Mouse (Mus musculus): ENCODE measurements around the gene Grip2. TPM values are rescaled to one million over a fixed set of nuclear protein-coding genes. Genes with fewer than 3 reads are reported as not detected.

The Grip2 gene
- polyA plus RNA-seq (2011; ENCODE audit: insufficient read depth, insufficient read length, low replicate concordance, missing spikeins), result not detected in 2 replicates

DNA sequence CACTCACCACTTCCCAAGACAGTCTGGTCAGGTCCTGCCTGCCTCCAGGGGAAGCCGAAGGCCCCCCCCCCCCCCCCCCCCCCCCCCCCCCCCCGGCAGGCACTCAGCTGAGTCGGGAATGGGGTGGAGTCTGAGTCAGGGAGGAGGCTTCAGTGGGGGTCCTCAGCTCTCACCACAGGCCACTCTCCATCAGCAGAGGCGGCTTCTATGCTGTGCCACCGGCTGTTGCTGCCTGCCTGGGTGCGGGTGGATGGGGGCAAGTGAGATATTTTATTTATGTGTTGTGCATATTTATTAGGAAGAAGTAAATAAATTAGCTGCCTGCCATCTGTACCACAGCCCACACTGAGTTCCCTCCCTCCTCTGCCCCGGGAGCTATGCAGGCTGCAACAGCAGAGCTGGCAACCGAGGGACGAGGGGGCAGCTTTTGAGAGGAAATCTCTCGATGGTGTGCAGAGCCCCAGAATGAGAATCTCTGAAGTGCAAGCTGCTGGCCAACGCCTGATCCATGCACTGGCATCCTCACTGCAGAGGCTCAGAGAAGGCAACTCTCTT lies at the start of gene Grip2:
Gene Grip2, minus strand, starts transcription at position 235 of the 555 bp plus-strand sequence.
- no peaks in the 10 kb centered on the region for H3K4me1 ChIP-seq (ENCODE audit: control insufficient read depth, insufficient read depth, low read length)
- TF ChIP-seq POLR2A (IDR thresholded peaks at IDR 0.05; ENCODE audit: borderline replicate concordance, control insufficient read depth, low read depth, low read length) (no peak), CTCF (IDR thresholded peaks at IDR 0.05; ENCODE audit: control insufficient read depth, insufficient read depth, low read length) (no peak)
- WGBS, result 53% methylated on average over 9 of the region's 11 CpGs
- no peak within 1 kb of the TSS for H3K4me3 ChIP-seq (replicated peaks; ENCODE audit: control insufficient read depth, low read depth, low read length)
- H3K27ac ChIP-seq (ENCODE audit: control insufficient read depth, insufficient read depth, low read depth, low read length, poor library complexity), result no peak within 1 kb of the TSS

DNA sequence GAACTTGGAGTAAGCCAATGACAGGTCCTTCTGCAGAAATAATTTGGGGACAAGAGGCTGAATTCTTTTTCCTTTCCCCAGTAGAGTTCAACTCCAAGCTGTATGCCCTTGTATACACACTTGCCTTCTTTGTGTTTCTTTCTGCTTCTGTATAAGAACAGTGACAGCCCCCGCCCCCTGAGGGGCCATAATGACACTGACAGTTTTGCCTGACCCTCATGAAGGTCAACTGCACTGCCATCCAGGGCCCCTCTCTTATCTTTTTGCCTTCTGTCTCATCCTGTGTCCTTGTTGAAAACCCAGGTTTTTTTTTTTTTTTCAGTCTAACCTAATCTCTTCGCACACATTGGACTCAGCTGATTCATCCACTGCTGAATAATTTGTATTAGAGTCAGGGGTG lies 45.7 kb upstream of the Grip2 start:
- Histone ChIP-seq H3K27ac (ENCODE audit: control insufficient read depth, insufficient read depth, low read depth, low read length, poor library complexity) (no peak overlapping the region), H3K4me1 (ENCODE audit: control insufficient read depth, insufficient read depth, low read length) (no peaks in the 10 kb centered on the region), H3K4me3 (replicated peaks; ENCODE audit: control insufficient read depth, low read depth, low read length) (no peak overlapping the region)
- TF ChIP-seq CTCF (IDR thresholded peaks at IDR 0.05; ENCODE audit: control insufficient read depth, insufficient read depth, low read length) (no peak), POLR2A (IDR thresholded peaks at IDR 0.05; ENCODE audit: borderline replicate concordance, control insufficient read depth, low read depth, low read length) (no peak)
- WGBS, result 58% methylated on average over 2 of the region's 2 CpGs

DNA sequence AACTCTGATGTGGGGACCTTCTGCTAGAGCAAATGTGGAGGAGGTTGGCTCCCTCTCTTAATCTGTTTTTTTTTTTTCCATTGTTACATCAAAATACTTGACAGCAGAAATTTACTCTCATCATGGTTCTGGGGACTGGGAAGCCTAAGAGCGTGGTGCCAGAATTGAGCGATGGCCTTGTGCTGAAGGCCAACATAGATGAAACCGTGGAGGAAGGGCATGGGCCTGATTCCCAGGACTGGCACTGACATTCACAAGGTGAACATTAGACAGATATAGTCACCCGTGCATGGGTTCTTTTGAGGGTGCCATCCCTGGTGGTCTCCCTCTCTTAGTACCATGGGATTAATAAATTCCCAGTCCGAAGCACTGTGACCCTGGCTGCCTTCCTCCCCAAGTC lies 41.0 kb upstream of the Grip2 start:
- Histone ChIP-seq H3K27ac (ENCODE audit: control insufficient read depth, insufficient read depth, low read depth, low read length, poor library complexity) (no peak overlapping the region), H3K4me1 (ENCODE audit: control insufficient read depth, insufficient read depth, low read length) (no peaks in the 10 kb centered on the region), H3K4me3 (replicated peaks; ENCODE audit: control insufficient read depth, low read depth, low read length) (no peak overlapping the region)
- WGBS, result 82% methylated on average over 5 of the region's 5 CpGs
- TF ChIP-seq CTCF (IDR thresholded peaks at IDR 0.05; ENCODE audit: control insufficient read depth, insufficient read depth, low read length) (no peak), POLR2A (IDR thresholded peaks at IDR 0.05; ENCODE audit: borderline replicate concordance, control insufficient read depth, low read depth, low read length) (no peak)

DNA sequence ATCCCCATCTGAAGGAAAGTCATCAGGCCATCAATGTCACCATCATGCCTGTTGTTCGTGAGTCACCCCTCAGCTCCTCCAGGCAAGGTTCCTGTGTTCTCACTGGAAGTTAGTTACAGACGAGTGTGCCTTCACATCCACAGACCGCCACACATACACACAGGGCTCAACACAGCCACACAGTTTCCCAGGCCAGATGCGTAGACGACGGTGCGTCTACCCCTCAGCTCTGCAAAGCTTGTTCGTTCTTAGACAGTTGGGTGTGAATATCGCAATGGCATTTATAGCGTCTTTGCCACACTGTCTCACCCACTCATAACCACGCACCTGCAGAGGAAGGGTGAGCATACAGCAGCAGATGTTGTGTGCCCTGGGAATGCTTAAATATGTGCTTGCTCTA lies 38.6 kb upstream of the Grip2 start:
- H3K27ac ChIP-seq (ENCODE audit: control insufficient read depth, insufficient read depth, low read depth, low read length, poor library complexity), result no peak overlapping the region
- no peaks in the 10 kb centered on the region for H3K4me1 ChIP-seq (ENCODE audit: control insufficient read depth, insufficient read depth, low read length)
- no peak for TF ChIP-seq POLR2A (IDR thresholded peaks at IDR 0.05; ENCODE audit: borderline replicate concordance, control insufficient read depth, low read depth, low read length)
- TF ChIP-seq CTCF (IDR thresholded peaks at IDR 0.05; ENCODE audit: control insufficient read depth, insufficient read depth, low read length), result no peak
- WGBS, result 78% methylated on average over 11 of the region's 11 CpGs
- no peak overlapping the region for H3K4me3 ChIP-seq (replicated peaks; ENCODE audit: control insufficient read depth, low read depth, low read length)

DNA sequence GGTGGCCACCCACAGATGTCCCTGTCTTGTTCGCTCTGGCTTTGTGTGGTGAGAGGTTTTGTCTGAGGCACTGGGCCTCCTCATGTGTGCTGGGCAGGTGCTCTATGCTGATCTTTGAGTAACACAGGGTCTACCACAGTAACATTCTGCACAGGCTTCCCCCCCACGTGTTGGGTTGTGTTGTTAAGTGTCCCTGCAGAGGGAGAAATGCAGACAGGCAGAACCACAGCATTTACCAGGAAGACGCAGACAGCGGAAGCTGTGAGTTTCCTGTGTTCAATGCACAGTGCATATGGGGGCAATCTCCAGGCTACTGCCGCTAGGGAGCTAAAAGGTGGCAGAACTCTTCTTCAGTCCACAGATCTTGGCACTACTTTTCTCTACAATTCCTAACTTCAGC lies 37.5 kb upstream of the Grip2 start:
- Histone ChIP-seq H3K4me3 (replicated peaks; ENCODE audit: control insufficient read depth, low read depth, low read length) (no peak overlapping the region), H3K4me1 (ENCODE audit: control insufficient read depth, insufficient read depth, low read length) (no peaks in the 10 kb centered on the region), H3K27ac (ENCODE audit: control insufficient read depth, insufficient read depth, low read depth, low read length, poor library complexity) (no peak overlapping the region)
- WGBS, result 34% methylated on average over 5 of the region's 5 CpGs
- TF ChIP-seq POLR2A (IDR thresholded peaks at IDR 0.05; ENCODE audit: borderline replicate concordance, control insufficient read depth, low read depth, low read length), result no peak
- no peak for TF ChIP-seq CTCF (IDR thresholded peaks at IDR 0.05; ENCODE audit: control insufficient read depth, insufficient read depth, low read length)

DNA sequence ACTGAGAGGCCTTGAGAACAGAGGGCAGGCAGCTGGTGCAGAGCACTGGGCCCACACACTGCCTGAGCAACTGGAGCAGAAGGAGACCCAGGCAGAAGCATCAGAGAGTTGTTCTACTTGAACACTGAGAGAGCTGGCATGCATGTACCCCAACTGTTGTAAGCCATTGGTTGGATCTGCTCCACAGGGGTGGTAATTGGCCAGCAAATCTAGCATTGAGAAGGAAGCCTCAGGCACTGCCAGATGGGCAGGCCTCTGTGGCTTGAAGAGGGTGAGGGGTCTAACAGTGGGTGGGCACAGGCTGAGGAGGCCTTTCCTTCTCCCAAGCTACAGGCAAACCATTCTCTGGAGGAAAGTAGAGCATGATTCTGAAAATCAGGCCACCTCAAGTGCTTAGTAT lies 35.8 kb upstream of the Grip2 start:
- Histone ChIP-seq H3K4me1 (ENCODE audit: control insufficient read depth, insufficient read depth, low read length) (no peaks in the 10 kb centered on the region), H3K27ac (ENCODE audit: control insufficient read depth, insufficient read depth, low read depth, low read length, poor library complexity) (no peak overlapping the region), H3K4me3 (replicated peaks; ENCODE audit: control insufficient read depth, low read depth, low read length) (no peak overlapping the region)
- TF ChIP-seq CTCF (IDR thresholded peaks at IDR 0.05; ENCODE audit: control insufficient read depth, insufficient read depth, low read length), result no peak
- no peak for TF ChIP-seq POLR2A (IDR thresholded peaks at IDR 0.05; ENCODE audit: borderline replicate concordance, control insufficient read depth, low read depth, low read length)

DNA sequence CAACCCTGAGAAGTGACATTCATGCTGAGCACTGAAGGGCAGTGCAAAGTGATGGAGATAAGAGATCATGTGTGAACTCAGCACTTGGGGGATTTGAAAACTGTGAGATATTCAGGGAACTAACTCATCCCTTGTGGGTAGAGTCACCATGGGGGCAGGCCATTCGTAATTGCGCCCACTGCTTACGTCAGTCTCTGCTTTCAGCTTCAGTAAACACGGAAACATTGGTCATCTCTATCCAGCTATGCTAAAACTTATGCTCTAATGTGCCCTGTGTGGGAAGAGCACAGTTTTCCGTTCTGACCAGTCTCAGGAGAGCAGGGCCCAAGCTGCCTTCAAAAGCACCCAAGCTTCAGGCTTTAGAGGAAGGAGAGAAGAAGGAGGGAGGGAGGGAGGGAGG lies 31.3 kb upstream of the Grip2 start:
- no peaks in the 10 kb centered on the region for H3K4me1 ChIP-seq (ENCODE audit: control insufficient read depth, insufficient read depth, low read length)
- 70% methylated on average over 5 of the region's 5 CpGs for WGBS
- no peak for TF ChIP-seq CTCF (IDR thresholded peaks at IDR 0.05; ENCODE audit: control insufficient read depth, insufficient read depth, low read length)
- no peak for TF ChIP-seq POLR2A (IDR thresholded peaks at IDR 0.05; ENCODE audit: borderline replicate concordance, control insufficient read depth, low read depth, low read length)

DNA sequence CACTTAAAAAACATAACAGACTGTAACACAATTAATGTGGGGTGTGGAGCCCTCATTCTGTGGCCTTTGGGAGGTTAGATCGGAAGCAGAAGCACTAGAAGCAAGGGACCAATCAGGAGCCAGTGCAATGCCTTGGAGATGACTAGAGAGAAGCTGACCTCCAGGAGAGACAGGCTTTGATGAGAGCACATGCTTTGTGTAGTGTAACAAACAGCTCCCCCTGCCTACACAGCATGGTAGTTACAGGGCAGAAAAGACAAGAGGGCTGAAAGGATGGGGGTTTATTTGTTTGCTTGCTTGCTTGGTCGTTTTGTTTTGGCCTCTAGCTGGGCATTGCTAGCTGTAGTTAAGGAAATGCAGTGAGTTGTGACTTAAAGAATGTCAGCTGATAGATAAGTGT lies 25.5 kb upstream of the Grip2 start:
- H3K4me3 ChIP-seq (replicated peaks; ENCODE audit: control insufficient read depth, low read depth, low read length), result no peak overlapping the region
- WGBS, result 3% methylated on average over 2 of the region's 2 CpGs
- H3K27ac ChIP-seq (ENCODE audit: control insufficient read depth, insufficient read depth, low read depth, low read length, poor library complexity), result no peak overlapping the region
- H3K4me1 ChIP-seq (ENCODE audit: control insufficient read depth, insufficient read depth, low read length), result no peaks in the 10 kb centered on the region
- TF ChIP-seq POLR2A (IDR thresholded peaks at IDR 0.05; ENCODE audit: borderline replicate concordance, control insufficient read depth, low read depth, low read length) (no peak), CTCF (IDR thresholded peaks at IDR 0.05; ENCODE audit: control insufficient read depth, insufficient read depth, low read length) (peak; percentile 31)

More for the DNA sequence above, 31.3 kb upstream of the Grip2 start:
- Histone ChIP-seq H3K27ac (ENCODE audit: control insufficient read depth, insufficient read depth, low read depth, low read length, poor library complexity) (no peak overlapping the region), H3K4me3 (replicated peaks; ENCODE audit: control insufficient read depth, low read depth, low read length) (no peak overlapping the region)

DNA sequence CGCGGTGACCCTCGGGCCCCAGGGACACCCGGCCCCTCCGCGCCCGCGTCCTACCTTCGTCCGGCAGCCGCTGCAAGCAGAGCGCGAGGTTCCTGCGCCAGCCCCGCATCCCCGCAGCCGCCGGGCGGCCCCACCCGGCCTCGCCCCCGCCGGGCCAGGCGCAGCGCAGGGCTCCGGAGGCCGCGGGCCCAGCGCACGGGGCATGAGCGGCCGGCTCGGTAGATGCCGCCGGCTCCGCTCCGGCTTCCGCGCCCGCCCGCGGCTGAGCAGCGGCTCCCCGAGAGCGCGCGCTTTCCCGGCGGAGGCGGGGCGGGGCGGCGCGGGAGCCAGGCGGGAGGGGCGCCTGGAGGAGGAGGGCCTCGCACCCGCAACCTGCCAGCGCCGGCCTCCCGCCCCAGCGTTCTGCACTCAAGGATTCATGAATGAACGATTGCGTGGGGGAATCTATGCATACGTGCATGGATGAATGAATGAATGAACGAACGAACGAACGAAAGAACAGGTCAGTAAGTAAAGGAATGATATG lies 16.6 kb upstream of the Grip2 start:
- 8% methylated on average over 69 of the region's 69 CpGs for whole genome bisulfite sequencing
- TF ChIP-seq CTCF (IDR thresholded peaks at IDR 0.05; ENCODE audit: control insufficient read depth, insufficient read depth, low read length) (no peak), POLR2A (IDR thresholded peaks at IDR 0.05; ENCODE audit: borderline replicate concordance, control insufficient read depth, low read depth, low read length) (no peak)
- Histone ChIP-seq H3K27ac (ENCODE audit: control insufficient read depth, insufficient read depth, low read depth, low read length, poor library complexity) (no peak overlapping the region), H3K4me1 (ENCODE audit: control insufficient read depth, insufficient read depth, low read length) (no peaks in the 10 kb centered on the region), H3K4me3 (replicated peaks; ENCODE audit: control insufficient read depth, low read depth, low read length) (no peak overlapping the region)

Data from bone marrow, adult 2 months (tissue).